Mouse (Mus musculus) retina, adult 2 months (tissue): ENCODE results near the gene Ablim1.

Source experiments
- DNase-seq: peaks from one replicate; pipeline ENCODE4 v3.0.0-alpha.2; 2012; ENCODE audit warnings: low read depth, low spot score

The Ablim1 gene

GRCm38 (mm10) chr19:57314346-57315012, at the start of gene Ablim1:
TSS of gene Ablim1 (minus strand) at chr19:57314919.
- DNase-seq = no peak

DNA sequence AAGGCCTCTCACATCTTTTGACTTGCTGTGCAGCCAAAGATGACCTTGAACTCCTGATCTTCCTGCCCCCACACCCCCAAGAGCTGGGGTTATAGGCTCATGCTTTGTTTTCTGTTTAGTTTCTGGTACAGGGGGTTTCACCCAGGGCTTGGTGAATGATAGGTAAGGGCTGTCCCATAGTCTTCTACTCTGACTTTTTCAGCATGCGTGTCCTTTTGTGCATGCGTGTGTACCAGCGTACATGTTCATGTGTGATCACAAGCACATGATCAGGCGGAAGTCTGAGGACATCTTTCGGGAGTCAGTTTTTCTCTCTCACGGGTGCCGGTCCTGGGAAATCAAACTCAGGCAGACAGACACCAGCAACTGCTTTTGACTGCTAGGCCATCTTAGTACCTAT, 48.8 kb upstream of the Ablim1 start:
- no peak for DNase-seq

DNA sequence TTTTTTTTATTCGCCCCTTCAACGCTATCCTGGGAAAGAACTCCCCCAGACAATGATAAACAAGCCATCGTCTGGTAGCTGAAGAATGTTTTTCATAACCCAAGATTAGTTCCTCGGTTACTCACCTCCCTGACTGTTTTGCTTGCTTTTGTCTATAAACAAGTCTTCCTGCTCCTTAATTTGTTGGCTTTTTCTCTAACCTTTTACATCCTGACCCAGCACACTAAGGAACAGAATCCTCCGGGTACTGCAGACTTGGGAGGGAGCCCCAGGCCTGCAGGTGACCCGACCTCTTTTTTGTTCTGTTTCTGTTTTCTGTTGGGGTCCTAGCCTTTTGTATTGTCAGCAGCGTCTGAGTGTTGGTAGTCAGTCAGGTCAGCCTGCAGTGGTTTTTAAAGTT, 48.4 kb upstream of the Ablim1 start:
- DNase-seq = no peak

DNA sequence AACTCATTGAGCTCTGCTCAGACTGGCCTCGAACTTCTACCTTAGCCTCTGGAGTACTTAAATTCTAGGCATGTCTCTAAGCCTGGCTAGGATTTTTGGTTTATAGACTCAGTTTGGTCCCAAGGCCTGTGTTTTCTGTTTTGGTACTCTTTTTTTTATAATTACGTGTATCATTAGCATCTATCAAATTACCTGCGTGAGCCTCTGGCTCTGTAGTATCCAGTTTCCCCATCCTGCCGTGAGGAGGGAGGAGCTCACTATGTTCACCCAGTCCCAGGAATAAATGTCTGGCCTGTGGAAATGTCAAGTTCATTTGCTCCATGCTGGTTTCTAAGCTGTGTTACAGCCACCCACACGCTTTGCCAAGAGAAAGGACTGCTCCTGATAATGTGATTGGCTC, 47.9 kb upstream of the Ablim1 start:
- no peak for DNase-seq

DNA sequence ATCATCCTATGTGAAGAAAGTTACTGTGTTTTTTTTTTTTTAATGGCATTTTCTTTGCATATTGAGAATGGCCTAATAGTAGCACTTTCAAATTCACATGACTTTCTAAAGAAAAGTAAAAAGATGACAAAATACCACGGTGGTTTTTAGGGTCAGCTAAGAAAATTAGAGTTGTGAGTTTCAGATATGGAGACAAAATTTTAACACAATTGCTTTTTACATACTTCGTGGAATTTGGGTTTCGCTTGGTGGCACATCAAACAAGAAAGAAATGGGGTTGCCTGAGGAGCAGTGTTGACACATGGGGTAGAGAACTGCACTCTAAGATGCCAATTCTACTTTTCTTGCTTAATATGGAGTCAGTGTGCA, 47.2 kb upstream of the Ablim1 start:
- no peak for DNase-seq

- DNase-seq = no peak
These were observed 46.6 kb upstream of the Ablim1 start for GRCm38 (mm10) chr19:57361131-57361938.

DNA sequence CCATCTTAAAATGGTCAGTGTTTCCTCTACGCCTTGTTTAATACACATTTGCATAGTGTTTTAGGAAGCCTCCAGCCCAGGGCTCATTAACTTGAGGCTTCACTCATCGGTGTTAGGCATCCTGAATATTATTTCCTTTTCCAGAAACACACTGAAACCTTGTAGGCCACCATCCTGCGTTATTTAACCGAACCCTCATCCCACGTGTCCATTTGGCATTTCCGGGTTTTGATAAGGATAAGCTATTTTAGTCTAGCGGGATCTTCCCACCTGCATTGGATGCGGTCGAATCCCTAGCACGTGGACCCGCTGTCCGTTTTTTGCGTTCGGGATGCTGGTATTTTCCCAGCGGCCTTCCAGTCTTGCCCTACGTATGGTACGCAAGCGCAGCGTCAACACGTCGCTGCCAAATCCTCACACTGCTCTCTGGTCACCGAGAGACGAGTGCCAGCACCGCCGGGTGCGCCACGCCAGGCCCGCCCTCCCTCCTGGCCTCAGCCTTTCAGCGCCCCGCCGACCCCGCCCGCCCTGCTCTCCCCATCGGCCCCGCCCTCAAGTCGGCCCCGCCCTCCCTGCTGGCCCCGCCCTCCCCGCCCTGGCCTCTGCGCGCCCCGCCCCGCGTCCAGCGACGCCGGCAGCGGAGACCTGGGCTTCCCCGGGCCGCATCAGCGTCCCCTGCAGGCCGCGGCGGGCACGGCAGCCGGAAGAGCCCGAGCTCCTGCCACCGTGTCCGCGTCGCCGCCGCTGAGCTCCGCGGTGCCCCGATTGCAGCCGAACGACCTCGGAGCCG, 45.8 kb upstream of the Ablim1 start, which contains the start of gene Fam160b1:
Gene Fam160b1 (plus strand): TSS at position 340 of the 790 bp plus-strand sequence.
- peak; percentile 92 for DNase-seq

GRCm38 (mm10) chr19:57359701-57360326, 45.1 kb upstream of the Ablim1 start:
- no peak for DNase-seq

DNA sequence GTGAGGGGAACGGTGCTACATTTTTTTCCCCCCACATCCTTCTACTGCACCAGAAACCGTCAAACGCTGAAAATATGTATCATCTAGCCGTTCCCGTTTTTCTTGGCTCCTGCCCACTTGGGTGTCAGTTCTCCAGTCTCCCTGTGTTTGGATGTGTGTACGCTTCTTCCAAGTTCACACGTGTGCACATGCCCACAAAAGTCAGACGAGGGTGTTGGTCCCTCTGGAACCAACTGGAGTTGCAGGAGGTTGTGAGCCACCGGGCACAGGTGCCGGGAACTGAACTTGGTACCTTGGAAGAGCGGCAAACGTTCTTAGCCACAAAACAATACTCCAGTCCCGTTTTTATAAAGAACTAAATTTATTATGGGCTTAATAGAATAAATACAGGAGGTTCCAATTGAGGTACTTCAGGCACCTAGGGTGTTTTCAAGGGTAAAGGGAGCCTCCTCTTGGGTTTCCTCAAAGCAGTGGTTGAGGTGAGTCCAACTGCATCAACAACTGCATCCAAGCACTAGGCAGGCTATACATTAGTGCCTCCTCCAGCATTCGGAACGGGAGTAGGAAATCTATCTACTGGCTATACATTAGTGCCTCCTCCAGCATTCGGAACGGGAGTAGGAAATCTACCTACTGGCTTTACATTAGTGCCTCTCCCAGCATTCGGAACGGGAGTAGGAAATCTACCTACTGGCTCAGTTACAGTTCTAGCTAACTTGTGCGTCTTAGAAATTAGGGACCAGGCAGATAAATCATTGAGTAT, 44.3 kb upstream of the Ablim1 start:
- no peak for DNase-seq

GRCm38 (mm10) chr19:57358322-57358721, 43.6 kb upstream of the Ablim1 start:
- DNase-seq = no peak

DNA sequence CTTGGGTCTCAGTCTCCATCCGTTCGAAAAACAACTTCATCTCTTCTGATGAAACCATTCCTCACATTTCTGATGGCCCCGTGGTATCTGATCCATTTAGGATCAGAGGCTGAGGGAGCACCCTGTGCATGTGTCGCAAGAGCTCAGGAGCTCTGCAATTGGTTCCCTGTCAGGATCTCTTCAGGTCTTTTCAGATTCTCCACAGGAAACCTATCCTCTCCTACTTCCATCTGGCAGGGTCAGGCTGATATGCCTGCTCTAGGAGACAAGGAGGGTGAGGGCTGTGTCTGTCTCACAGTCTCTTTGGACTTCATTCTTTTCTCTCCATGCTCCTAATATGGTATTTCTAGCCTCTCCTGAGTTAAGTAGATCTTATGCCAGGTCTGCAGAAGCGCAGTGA, 43.1 kb upstream of the Ablim1 start:
- DNase-seq = no peak

- no peak for DNase-seq
These were observed 42.5 kb upstream of the Ablim1 start for GRCm38 (mm10) chr19:57357244-57357643.

GRCm38 (mm10) chr19:57356273-57356672, 41.6 kb upstream of the Ablim1 start:
- no peak for DNase-seq

GRCm38 (mm10) chr19:57355451-57356251, 40.9 kb upstream of the Ablim1 start:
- no peak for DNase-seq

DNA sequence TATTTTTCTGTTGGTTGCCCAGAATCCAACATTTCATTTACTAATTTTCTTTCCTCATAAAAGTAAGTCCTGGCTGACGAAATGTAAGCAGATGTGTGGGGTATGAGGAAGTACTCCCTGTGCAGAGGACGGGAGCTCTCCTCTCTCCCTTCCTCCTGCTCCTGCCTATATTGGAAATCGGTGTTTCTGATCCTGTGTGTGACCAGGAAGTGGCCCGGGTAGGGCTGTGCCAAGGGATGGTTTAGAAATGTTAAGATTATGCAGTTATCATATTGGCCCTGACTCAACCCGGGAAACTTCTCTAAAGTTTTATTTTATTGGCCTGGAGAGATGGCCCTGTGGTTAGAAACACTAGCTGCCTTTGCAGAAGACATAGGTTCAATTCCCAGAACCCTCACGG, 40.0 kb upstream of the Ablim1 start:
- no peak for DNase-seq

GRCm38 (mm10) chr19:57354050-57354449, 39.3 kb upstream of the Ablim1 start:
- DNase-seq = no peak

GRCm38 (mm10) chr19:57353228-57353627, 38.5 kb upstream of the Ablim1 start:
- no peak for DNase-seq

- DNase-seq = no peak
These were observed 37.7 kb upstream of the Ablim1 start for GRCm38 (mm10) chr19:57352337-57352935.

DNA sequence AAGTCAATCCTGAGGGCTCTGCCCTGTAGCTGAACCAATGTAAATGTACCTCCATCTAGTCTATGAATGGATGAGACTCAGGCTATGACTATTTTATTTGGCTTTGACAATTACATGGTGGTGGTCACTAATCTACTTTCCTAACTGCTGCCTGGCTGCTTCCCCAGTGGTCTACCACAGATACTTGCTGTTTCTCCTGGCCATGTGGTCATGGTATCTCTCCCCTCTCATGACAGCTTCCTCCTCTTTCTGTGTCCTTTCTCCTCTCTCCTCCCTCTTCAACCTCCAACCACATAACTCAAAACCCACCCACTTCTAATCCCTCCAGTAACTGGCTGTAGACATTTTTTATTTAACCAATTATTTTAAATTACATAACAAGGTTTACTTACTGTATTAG, 34.4 kb upstream of the Ablim1 start:
- DNase-seq = no peak

DNA sequence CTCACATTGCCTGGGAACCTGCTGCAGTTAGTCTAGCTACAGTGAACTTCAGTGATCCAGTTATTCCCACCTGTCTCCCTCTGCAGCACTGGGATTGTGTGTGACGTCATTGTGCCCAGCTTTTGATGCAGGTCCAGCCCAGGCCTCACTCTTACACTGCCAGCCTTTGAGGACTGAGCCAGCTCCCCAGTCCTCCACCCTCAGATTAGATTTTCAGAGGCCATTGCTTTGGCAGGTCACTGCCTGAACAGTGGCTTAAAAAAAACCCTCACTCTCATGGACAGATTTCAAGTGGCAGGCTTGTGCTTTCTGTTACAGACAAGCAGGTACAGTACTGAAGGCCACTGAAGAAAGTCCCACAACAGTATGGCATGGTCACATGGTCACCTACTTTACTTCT, 30.0 kb upstream of the Ablim1 start:
- DNase-seq = no peak
